Mouse (Mus musculus): ENCODE data around the gene Kcnrg. TPM values are rescaled to one million over a fixed set of nuclear protein-coding genes. Genes with fewer than 3 reads are reported as not detected.

The Kcnrg gene
- polyA plus RNA-seq, 1 experiment from 2014 or later, result 0.51 TPM

DNA sequence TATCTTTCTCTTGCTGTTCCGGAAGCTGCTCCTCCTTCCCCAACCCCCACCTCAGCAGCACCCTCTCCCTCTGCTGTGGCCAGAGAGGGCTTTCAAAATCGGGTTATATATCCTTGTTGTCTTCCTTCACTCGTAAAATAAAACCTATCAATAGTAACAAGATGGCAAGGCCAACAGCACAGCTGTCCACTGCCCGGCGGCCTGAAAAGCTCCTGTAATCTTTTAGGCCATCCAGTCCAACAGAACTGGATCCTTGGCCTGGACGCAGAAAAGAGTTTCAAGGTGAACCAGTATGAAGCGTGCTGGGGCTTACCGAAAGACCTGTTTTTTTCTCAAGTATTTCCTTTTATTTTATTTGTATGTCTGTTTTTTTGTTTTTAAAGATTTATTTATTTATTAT is 31.3 kb upstream of the Kcnrg start:
- H3K4me1 ChIP-seq (ENCODE audit: control insufficient read depth in 2 of 2, insufficient read depth in 2 of 2, low read length in 2 of 2), result no peaks in the 10 kb centered on the region
- H3K4me3 ChIP-seq (ENCODE audit: control insufficient read depth in 1 of 2, insufficient read depth in 1 of 2, low read depth in 1 of 2, low read length in 2 of 2), result no peak overlapping the region
- H3K9ac ChIP-seq (ENCODE audit: low read length), result no peak overlapping the region
- no peak overlapping the region for H3K27ac ChIP-seq (replicated peaks in 1 of 2; ENCODE audit: control insufficient read depth in 1 of 2, insufficient read depth in 1 of 2, low read depth in 2 of 2, low read length in 2 of 2)
- no peaks in the 10 kb centered on the region for H3K27me3 ChIP-seq (ENCODE audit: control insufficient read depth, insufficient read depth, low read length)
- 84% methylated on average over 8 of the region's 8 CpGs for WGBS
- ATAC-seq (ENCODE audit: insufficient number of reproducible peaks, insufficient read depth, low FRiP score, low read depth), result no peak
- H3K4me2 ChIP-seq (ENCODE audit: low read length), result no peak overlapping the region
- no peaks in the 10 kb centered on the region for H3K9me3 ChIP-seq (ENCODE audit: control insufficient read depth, low read length)
- H3K36me3 ChIP-seq (ENCODE audit: control insufficient read depth, insufficient read depth, low read length), result no peaks in the 10 kb centered on the region

DNA sequence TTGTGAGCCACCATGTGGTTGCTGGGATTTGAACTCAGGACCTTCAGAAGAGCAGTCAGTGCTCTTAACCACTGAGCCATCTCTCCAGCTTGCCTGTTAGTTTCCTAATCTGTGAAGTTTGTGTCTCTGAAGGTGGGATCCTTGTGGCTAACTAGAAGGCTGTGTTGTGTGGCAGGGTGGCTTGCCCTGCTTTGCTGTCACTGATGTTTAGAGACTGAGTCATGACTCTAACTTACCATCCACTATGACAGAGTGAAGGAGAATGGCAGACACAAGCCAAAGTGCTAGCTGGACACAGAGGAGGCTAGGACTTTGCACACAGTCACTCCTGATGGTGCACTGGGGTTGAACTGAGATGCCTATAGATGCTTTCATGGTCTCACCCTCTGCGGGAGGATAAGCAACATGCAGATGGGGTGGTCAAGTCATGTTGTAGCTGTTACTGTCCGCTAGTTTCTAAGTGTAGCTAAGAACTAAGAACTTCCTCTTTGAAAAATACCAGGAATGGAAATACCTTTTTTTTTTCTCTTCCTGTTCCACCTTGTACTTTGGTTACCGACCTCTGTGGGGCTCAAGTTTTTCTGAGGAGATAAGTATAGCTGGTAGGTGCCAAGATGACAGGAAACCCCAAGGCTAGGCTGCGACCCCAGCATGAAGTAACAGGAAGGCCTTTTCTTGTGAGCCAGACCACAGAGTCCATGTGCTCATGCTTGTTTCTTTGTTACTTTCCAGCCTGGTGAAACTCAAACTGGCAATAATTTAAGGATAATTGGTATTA is 17.8 kb upstream of the Kcnrg start:
- ATAC-seq (ENCODE audit: insufficient number of reproducible peaks, insufficient read depth, low FRiP score, low read depth), result no peak
- no peaks in the 10 kb centered on the region for H3K27me3 ChIP-seq (ENCODE audit: control insufficient read depth, insufficient read depth, low read length)
- no peak overlapping the region for H3K27ac ChIP-seq (replicated peaks in 1 of 2; ENCODE audit: control insufficient read depth in 1 of 2, insufficient read depth in 1 of 2, low read depth in 2 of 2, low read length in 2 of 2)
- WGBS, result 62% methylated on average over 4 of the region's 4 CpGs
- no peaks in the 10 kb centered on the region for H3K4me1 ChIP-seq (ENCODE audit: control insufficient read depth in 2 of 2, insufficient read depth in 2 of 2, low read length in 2 of 2)
- no peak overlapping the region for H3K9ac ChIP-seq (ENCODE audit: low read length)
- H3K4me2 ChIP-seq (ENCODE audit: low read length), result no peak overlapping the region
- no peaks in the 10 kb centered on the region for H3K9me3 ChIP-seq (ENCODE audit: control insufficient read depth, low read length)
- H3K36me3 ChIP-seq (ENCODE audit: control insufficient read depth, insufficient read depth, low read length), result no peaks in the 10 kb centered on the region
- no peak overlapping the region for H3K4me3 ChIP-seq (ENCODE audit: control insufficient read depth in 1 of 2, insufficient read depth in 1 of 2, low read depth in 1 of 2, low read length in 2 of 2)

DNA sequence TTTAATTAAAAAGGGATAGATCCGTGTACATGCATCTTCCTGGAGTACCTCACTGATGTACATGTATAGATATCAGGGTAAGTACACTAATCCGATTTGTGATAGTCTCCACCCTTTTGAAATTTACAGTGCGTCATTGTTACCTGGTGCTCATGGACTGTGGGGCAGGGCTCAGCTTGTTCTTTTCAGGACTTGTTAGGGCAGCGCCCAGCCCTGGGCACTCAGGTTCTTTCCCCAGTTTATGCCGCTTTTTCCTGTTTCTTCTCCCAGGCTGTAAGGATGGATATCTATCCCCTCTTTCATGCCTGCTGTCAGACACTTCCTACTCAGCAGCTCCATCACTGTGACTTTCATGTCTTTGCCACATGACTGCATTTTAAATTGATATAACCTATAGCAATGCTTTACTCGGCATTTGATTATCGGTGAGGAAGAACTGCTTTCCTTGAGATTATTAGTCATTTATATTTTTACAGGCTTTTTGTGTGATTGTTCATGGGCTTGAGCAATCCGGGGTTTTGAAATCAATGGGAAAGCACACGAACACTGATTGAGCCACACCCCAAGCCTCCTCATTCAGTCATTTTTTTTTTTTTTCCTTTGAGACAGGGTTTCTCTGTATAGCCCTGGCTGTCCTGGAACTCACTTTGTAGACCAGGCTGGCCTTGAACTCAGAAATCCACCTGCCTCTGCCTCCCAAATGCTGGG is 10.4 kb upstream of the Kcnrg start:
- H3K27me3 ChIP-seq (ENCODE audit: control insufficient read depth, insufficient read depth, low read length), result no peaks in the 10 kb centered on the region
- no peak for ATAC-seq (ENCODE audit: insufficient number of reproducible peaks, insufficient read depth, low FRiP score, low read depth)
- H3K27ac ChIP-seq (replicated peaks in 1 of 2; ENCODE audit: control insufficient read depth in 1 of 2, insufficient read depth in 1 of 2, low read depth in 2 of 2, low read length in 2 of 2), result no peak overlapping the region
- 92% methylated on average over 9 of the region's 9 CpGs for WGBS
- no peak overlapping the region for H3K4me2 ChIP-seq (ENCODE audit: low read length)
- no peak overlapping the region for H3K9ac ChIP-seq (ENCODE audit: low read length)
- peaks cover 6 to 12% of the 10 kb centered on the region in 2 experiments for H3K4me1 ChIP-seq (ENCODE audit: control insufficient read depth in 2 of 2, insufficient read depth in 2 of 2, low read length in 2 of 2)
- H3K36me3 ChIP-seq (ENCODE audit: control insufficient read depth, insufficient read depth, low read length), result no peaks in the 10 kb centered on the region
- no peak overlapping the region for H3K4me3 ChIP-seq (ENCODE audit: control insufficient read depth in 1 of 2, insufficient read depth in 1 of 2, low read depth in 1 of 2, low read length in 2 of 2)
- no peaks in the 10 kb centered on the region for H3K9me3 ChIP-seq (ENCODE audit: control insufficient read depth, low read length)

DNA sequence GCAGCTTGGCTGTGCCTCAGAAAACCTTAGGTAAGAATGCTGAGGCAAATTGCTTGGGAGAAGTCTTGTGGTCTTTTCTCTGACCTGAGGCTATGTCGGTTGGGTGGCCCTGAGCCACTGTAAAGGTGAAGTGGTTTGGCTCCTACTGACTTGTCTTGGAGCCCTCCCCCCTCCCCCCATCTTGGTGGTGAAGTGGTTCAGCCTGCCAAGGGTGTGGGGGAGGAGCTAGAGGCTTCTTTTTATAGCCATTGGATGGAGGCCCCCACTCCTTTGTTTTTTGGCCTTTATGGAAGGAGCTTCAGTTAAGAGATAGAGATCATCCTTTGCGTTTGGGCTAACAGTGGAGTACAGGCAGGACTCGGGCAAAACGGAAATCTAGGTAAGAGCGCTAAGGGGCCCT is 9.3 kb upstream of the Kcnrg start, which contains the start of gene Trim13:
TSS of gene Trim13 (plus strand) at position 280 of the 400 bp plus-strand sequence.
- Histone ChIP-seq H3K27me3 (ENCODE audit: control insufficient read depth, insufficient read depth, low read length) (no peaks in the 10 kb centered on the region), H3K4me2 (ENCODE audit: low read length) (peak within 1 kb of the TSS; percentile 65), H3K27ac (replicated peaks in 1 of 2; ENCODE audit: control insufficient read depth in 1 of 2, insufficient read depth in 1 of 2, low read depth in 2 of 2, low read length in 2 of 2) (0 out of 4 replicates have a peak within 1 kb of the TSS, but pooled peaks of 1 of the 2 experiments have one; percentile 88), H3K4me3 (ENCODE audit: control insufficient read depth in 1 of 2, insufficient read depth in 1 of 2, low read depth in 1 of 2, low read length in 2 of 2) (peak within 1 kb of the TSS; percentile 79 to 100), H3K4me1 (ENCODE audit: control insufficient read depth in 2 of 2, insufficient read depth in 2 of 2, low read length in 2 of 2) (peaks cover 7 to 12% of the 10 kb centered on the region in 2 experiments), H3K9me3 (ENCODE audit: control insufficient read depth, low read length) (no peaks in the 10 kb centered on the region), H3K9ac (ENCODE audit: low read length) (peak within 1 kb of the TSS; percentile 86; the same call in 1 of the 2 replicates), H3K36me3 (ENCODE audit: control insufficient read depth, insufficient read depth, low read length) (no peaks in the 10 kb centered on the region)
- ATAC-seq (ENCODE audit: insufficient number of reproducible peaks, insufficient read depth, low FRiP score, low read depth), result no peak
- 32% methylated on average over 5 of the region's 5 CpGs for WGBS

DNA sequence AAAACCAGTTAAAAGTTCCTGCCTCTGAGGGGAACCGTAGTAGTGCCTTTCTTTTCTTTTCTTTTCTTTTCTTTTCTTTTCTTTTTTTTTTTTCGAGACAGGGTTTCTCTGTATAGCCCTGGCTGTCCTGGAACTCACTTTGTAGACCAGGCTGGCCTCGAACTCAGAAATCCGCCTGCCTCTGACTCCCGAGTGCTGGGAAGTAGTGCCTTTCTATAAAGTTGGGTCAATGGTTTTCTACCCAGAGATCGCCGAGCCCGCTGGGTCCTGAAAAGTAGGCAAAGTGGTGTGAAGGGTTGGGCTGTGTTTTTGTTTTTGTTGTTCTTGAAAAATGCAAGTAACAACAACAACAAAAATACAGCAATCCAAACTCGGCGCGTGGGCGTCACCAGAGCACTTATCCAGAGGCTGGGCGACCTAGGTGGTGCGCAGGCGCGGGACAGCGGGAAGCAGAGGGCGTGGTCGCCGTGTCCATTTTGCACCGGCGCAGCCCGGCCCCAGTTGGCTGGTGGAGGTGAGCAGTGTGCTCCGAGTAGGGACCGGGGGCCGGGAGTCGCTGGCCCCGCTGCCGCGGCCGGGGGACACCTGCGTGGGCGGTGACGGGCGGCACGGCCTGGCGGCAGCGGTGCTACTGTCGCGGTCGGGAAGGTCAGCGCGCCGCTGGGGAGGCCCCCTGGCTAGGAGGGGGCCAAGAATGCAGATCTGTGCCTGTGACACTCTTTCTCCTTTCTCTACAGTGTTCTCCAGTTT is 8.0 kb upstream of the Kcnrg start:
- ATAC-seq (ENCODE audit: insufficient number of reproducible peaks, insufficient read depth, low FRiP score, low read depth), result peak; percentile 95
- Histone ChIP-seq H3K4me1 (ENCODE audit: control insufficient read depth in 2 of 2, insufficient read depth in 2 of 2, low read length in 2 of 2) (peaks cover 7 to 12% of the 10 kb centered on the region in 2 experiments), H3K4me3 (ENCODE audit: control insufficient read depth in 1 of 2, insufficient read depth in 1 of 2, low read depth in 1 of 2, low read length in 2 of 2) (peak overlapping the region; percentile 79 to 100), H3K27me3 (ENCODE audit: control insufficient read depth, insufficient read depth, low read length) (no peaks in the 10 kb centered on the region), H3K27ac (replicated peaks in 1 of 2; ENCODE audit: control insufficient read depth in 1 of 2, insufficient read depth in 1 of 2, low read depth in 2 of 2, low read length in 2 of 2) (peak overlapping the region; percentile 88 to 89), H3K4me2 (ENCODE audit: low read length) (peak overlapping the region; percentile 65), H3K9ac (ENCODE audit: low read length) (peak overlapping the region; percentile 86), H3K36me3 (ENCODE audit: control insufficient read depth, insufficient read depth, low read length) (peaks cover 10% of the 10 kb centered on the region), H3K9me3 (ENCODE audit: control insufficient read depth, low read length) (no peaks in the 10 kb centered on the region)
- WGBS, result 4% methylated on average over 44 of the region's 44 CpGs

DNA sequence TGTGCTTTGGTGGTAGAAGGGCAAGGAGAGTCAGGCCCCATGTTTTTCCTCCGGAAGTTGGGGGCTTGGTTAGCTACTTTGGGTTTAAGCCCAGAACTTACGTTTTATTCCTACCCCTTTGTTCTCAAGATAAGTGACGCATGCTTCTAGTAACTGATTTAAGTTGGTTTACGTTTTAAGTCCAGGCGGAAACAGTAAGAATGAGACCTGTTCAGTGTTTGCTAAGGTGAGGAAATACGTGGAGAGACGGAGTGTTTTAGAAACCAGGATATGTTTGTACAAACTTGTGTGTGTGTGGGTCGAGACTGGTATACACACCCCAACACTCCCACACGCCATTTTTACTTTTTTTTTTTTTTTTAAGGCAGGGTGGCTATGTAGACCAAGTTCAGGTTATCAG is 5.9 kb upstream of the Kcnrg start:
- Histone ChIP-seq H3K9me3 (ENCODE audit: control insufficient read depth, low read length) (no peaks in the 10 kb centered on the region), H3K9ac (ENCODE audit: low read length) (no peak overlapping the region), H3K4me2 (ENCODE audit: low read length) (no peak overlapping the region), H3K36me3 (ENCODE audit: control insufficient read depth, insufficient read depth, low read length) (peaks cover 29% of the 10 kb centered on the region), H3K4me3 (ENCODE audit: control insufficient read depth in 1 of 2, insufficient read depth in 1 of 2, low read depth in 1 of 2, low read length in 2 of 2) (no peak overlapping the region), H3K27ac (replicated peaks in 1 of 2; ENCODE audit: control insufficient read depth in 1 of 2, insufficient read depth in 1 of 2, low read depth in 2 of 2, low read length in 2 of 2) (no peak overlapping the region), H3K27me3 (ENCODE audit: control insufficient read depth, insufficient read depth, low read length) (no peaks in the 10 kb centered on the region), H3K4me1 (ENCODE audit: control insufficient read depth in 2 of 2, insufficient read depth in 2 of 2, low read length in 2 of 2) (peaks cover 7 to 12% of the 10 kb centered on the region in 2 experiments)
- ATAC-seq (ENCODE audit: insufficient number of reproducible peaks, insufficient read depth, low FRiP score, low read depth), result no peak
- WGBS, result 67% methylated on average over 9 of the region's 9 CpGs

DNA sequence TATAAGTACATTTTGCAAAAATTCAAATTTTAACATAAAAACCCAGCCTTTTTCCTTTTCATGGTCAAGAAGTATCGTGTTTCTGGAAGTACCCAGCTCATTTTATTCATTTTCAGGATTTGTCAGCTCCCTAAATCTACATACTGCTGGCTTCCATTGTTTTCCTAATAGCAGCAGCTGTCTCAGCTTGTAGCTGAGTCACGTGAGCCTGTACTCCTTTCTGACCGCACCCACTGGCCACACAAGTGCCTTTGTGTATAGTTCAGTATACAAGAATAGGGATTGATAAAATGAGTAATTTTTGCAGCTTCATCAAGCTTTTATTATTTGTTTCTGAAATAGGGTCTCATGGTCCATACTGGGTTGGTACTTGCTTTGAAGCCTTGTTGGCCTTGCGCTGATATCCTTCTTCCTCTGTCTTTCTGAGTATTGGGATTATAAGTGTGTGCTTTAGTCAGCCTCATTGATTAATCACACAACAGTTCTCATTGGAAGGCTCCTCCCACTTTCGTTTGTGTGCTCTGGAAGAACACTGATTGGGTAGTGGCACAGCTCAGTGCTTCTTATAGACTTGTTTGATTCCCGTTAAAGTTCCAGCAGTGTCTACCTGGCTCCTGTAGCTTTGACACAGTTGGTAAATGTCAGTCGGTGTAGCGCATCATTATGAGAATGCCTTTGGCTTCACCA is 4.0 kb upstream of the Kcnrg start:
- no peaks in the 10 kb centered on the region for H3K9me3 ChIP-seq (ENCODE audit: control insufficient read depth, low read length)
- no peaks in the 10 kb centered on the region for H3K27me3 ChIP-seq (ENCODE audit: control insufficient read depth, insufficient read depth, low read length)
- WGBS, result 83% methylated on average over 8 of the region's 8 CpGs
- H3K4me3 ChIP-seq (ENCODE audit: control insufficient read depth in 1 of 2, insufficient read depth in 1 of 2, low read depth in 1 of 2, low read length in 2 of 2), result no peak overlapping the region
- peaks cover 33% of the 10 kb centered on the region for H3K36me3 ChIP-seq (ENCODE audit: control insufficient read depth, insufficient read depth, low read length)
- H3K4me2 ChIP-seq (ENCODE audit: low read length), result no peak overlapping the region
- no peak overlapping the region for H3K27ac ChIP-seq (replicated peaks in 1 of 2; ENCODE audit: control insufficient read depth in 1 of 2, insufficient read depth in 1 of 2, low read depth in 2 of 2, low read length in 2 of 2)
- ATAC-seq (ENCODE audit: insufficient number of reproducible peaks, insufficient read depth, low FRiP score, low read depth), result no peak
- no peak overlapping the region for H3K9ac ChIP-seq (ENCODE audit: low read length)
- H3K4me1 ChIP-seq (ENCODE audit: control insufficient read depth in 2 of 2, insufficient read depth in 2 of 2, low read length in 2 of 2), result peaks cover 7 to 12% of the 10 kb centered on the region in 2 experiments

All from heart, embryonic 14.5 days (tissue).